Mouse (Mus musculus) hindbrain, embryonic 12.5 days (tissue): ENCODE measurements at regions not wholly inside any gene's neighbourhood (a gene's known extent, or its start where the extent isn't known, plus 50 kb on each side); places are given as distances from the start of the nearest gene placed in this dataset.

Source experiments
- ATAC-seq: fragments of 200-750 bp; cut with Nextera tagmentation; 2 replicates; pipeline ENCODE4 v1.8.0; 2017; ENCODE audit warnings: moderate TSS enrichment; ENCODE audit not compliant: low FRiP score
- H3K27ac ChIP-seq: fragments of 300-500 bp; sonication (generic); 2 replicates; pipeline ENCODE4 v1.5.1; 2016; ENCODE audit warnings: mild to moderate bottlenecking
- H3K27me3 ChIP-seq: fragments of 300-500 bp; sonication (generic); 2 replicates; pipeline ENCODE4 v1.6.1; 2016; ENCODE audit warnings: mild to moderate bottlenecking
- H3K36me3 ChIP-seq: fragments of 300-500 bp; sonication (generic); 2 replicates; pipeline ENCODE4 v1.6.1; 2016; ENCODE audit warnings: mild to moderate bottlenecking
- H3K4me1 ChIP-seq: fragments of 300-500 bp; sonication (generic); 2 replicates; pipeline ENCODE4 v1.6.1; 2016
- H3K4me2 ChIP-seq: fragments of 300-500 bp; sonication (generic); replicated peaks from 2 replicates; pipeline ENCODE4 v1.6.1; 2016; ENCODE audit warnings: mild to moderate bottlenecking
- H3K4me3 ChIP-seq: fragments of 300-500 bp; sonication (generic); 2 replicates; pipeline ENCODE4 v1.5.1; 2016; ENCODE audit warnings: mild to moderate bottlenecking
- H3K9ac ChIP-seq: fragments of 300-500 bp; sonication (generic); 2 replicates; pipeline ENCODE4 v1.6.1; 2016; ENCODE audit warnings: mild to moderate bottlenecking, moderate library complexity
- H3K9me3 ChIP-seq: fragments of 300-500 bp; sonication (generic); replicated peaks from 2 replicates; pipeline ENCODE4 v1.6.1; 2016; ENCODE audit warnings: mild to moderate bottlenecking
- WGBS: fragments of 180-500 bp; shearing (Covaris S2); methylation state at CpG from one replicate; pipeline ENCODE4 v1.1.7; 2016; 5-methylcytosine and 5-hydroxymethylcytosine counted together

- no peaks in the 10 kb centered on the region for H3K27me3 ChIP-seq
- no peak for ATAC-seq
- H3K4me1 ChIP-seq: no peaks in the 10 kb centered on the region
- no peak overlapping the region for H3K4me2 ChIP-seq
- H3K36me3 ChIP-seq: no peaks in the 10 kb centered on the region
- no peaks in the 10 kb centered on the region for H3K9me3 ChIP-seq
- H3K4me3 ChIP-seq: no peak overlapping the region
- H3K27ac ChIP-seq: no peak overlapping the region
- H3K9ac ChIP-seq: no peak overlapping the region
These were observed 354.2 kb downstream of the Basp1 start for GRCm38 (mm10) chr15:25059347-25059746.

GRCm38 (mm10) chr15:25047875-25048274 lies 365.7 kb downstream of the Basp1 start:
- 36% methylated on average over 1 of the region's 1 CpGs for WGBS
- H3K4me1 ChIP-seq: no peaks in the 10 kb centered on the region
- ATAC-seq: no peak

GRCm38 (mm10) chr15:25046514-25047138 lies 366.9 kb downstream of the Basp1 start:
- Histone ChIP-seq H3K9me3 (0 out of 2 replicates have a peak, but pooled peaks cover 4% of the 10 kb centered on the region), H3K4me3 (no peak overlapping the region), H3K4me2 (no peak overlapping the region), H3K9ac (no peak overlapping the region), H3K4me1 (no peaks in the 10 kb centered on the region), H3K27ac (no peak overlapping the region), H3K27me3 (no peaks in the 10 kb centered on the region), H3K36me3 (no peaks in the 10 kb centered on the region)
- no peak; the same call in 1 of the 2 replicates for ATAC-seq
- 33% methylated on average over 5 of the region's 5 CpGs for WGBS

More at GRCm38 (mm10) chr15:25047875-25048274, 365.7 kb downstream of the Basp1 start:
- Histone ChIP-seq H3K36me3 (no peaks in the 10 kb centered on the region), H3K4me3 (no peak overlapping the region), H3K9ac (no peak overlapping the region), H3K9me3 (0 out of 2 replicates have a peak, but pooled peaks cover 4% of the 10 kb centered on the region), H3K27ac (no peak overlapping the region), H3K4me2 (no peak overlapping the region), H3K27me3 (no peaks in the 10 kb centered on the region)

- Histone ChIP-seq H3K27ac (no peak overlapping the region), H3K9ac (no peak overlapping the region), H3K9me3 (no peaks in the 10 kb centered on the region), H3K4me2 (no peak overlapping the region), H3K4me3 (no peak overlapping the region), H3K4me1 (no peaks in the 10 kb centered on the region), H3K27me3 (no peaks in the 10 kb centered on the region), H3K36me3 (no peaks in the 10 kb centered on the region)
- 92% methylated on average over 3 of the region's 3 CpGs for WGBS
- no peak for ATAC-seq
These were observed 377.3 kb downstream of the Basp1 start for GRCm38 (mm10) chr15:25036231-25036630.

GRCm38 (mm10) chr15:25027865-25028264 lies 385.7 kb downstream of the Basp1 start:
- Histone ChIP-seq H3K4me3 (no peak overlapping the region), H3K27me3 (no peaks in the 10 kb centered on the region), H3K4me1 (peaks cover 13% of the 10 kb centered on the region), H3K27ac (peak overlapping the region; percentile 62), H3K36me3 (no peaks in the 10 kb centered on the region), H3K9me3 (no peaks in the 10 kb centered on the region), H3K9ac (no peak overlapping the region), H3K4me2 (0 out of 2 replicates have a peak overlapping the region, but pooled peaks have one; percentile 49)
- 54% methylated on average over 8 of the region's 8 CpGs for WGBS
- ATAC-seq: peak; percentile 59; the same call in 1 of the 2 replicates

- no peaks in the 10 kb centered on the region for H3K36me3 ChIP-seq
- WGBS: 4% methylated on average over 15 of the region's 15 CpGs
- peak; percentile 87 for ATAC-seq
- H3K27me3 ChIP-seq: no peaks in the 10 kb centered on the region
- H3K4me3 ChIP-seq: peak overlapping the region; percentile 33
- H3K4me2 ChIP-seq: peak overlapping the region; percentile 49
- H3K27ac ChIP-seq: peak overlapping the region; percentile 88
- H3K4me1 ChIP-seq: peaks cover 13% of the 10 kb centered on the region
- no peaks in the 10 kb centered on the region for H3K9me3 ChIP-seq
- H3K9ac ChIP-seq: peak overlapping the region; percentile 49
These were observed 386.6 kb downstream of the Basp1 start for GRCm38 (mm10) chr15:25026786-25027461.

GRCm38 (mm10) chr15:25026351-25026750 lies 387.2 kb downstream of the Basp1 start:
- Histone ChIP-seq H3K27me3 (no peaks in the 10 kb centered on the region), H3K36me3 (no peaks in the 10 kb centered on the region), H3K9ac (no peak overlapping the region), H3K27ac (peak overlapping the region; percentile 88), H3K9me3 (no peaks in the 10 kb centered on the region), H3K4me1 (peaks cover 13% of the 10 kb centered on the region), H3K4me2 (peak overlapping the region; percentile 49), H3K4me3 (0 out of 2 replicates have a peak overlapping the region, but pooled peaks have one; percentile 14)
- 26% methylated on average over 8 of the region's 8 CpGs for WGBS
- no peak; the same call in 1 of the 2 replicates for ATAC-seq

- no peak overlapping the region for H3K9ac ChIP-seq
- peak overlapping the region; percentile 79 for H3K27ac ChIP-seq
- no peak overlapping the region for H3K4me3 ChIP-seq
- ATAC-seq: no peak
- peaks cover 17% of the 10 kb centered on the region for H3K4me1 ChIP-seq
- no peaks in the 10 kb centered on the region for H3K27me3 ChIP-seq
- no peak overlapping the region for H3K4me2 ChIP-seq
- WGBS: 33% methylated on average over 3 of the region's 3 CpGs
- no peaks in the 10 kb centered on the region for H3K9me3 ChIP-seq
- no peaks in the 10 kb centered on the region for H3K36me3 ChIP-seq
These were observed 392.6 kb downstream of the Basp1 start for GRCm38 (mm10) chr15:25020916-25021315.

GRCm38 (mm10) chr15:25019352-25019941 lies 394.1 kb downstream of the Basp1 start:
- H3K4me2 ChIP-seq: peak overlapping the region; percentile 13; the same call in 1 of the 2 replicates
- no peaks in the 10 kb centered on the region for H3K9me3 ChIP-seq
- peak; percentile 90 for ATAC-seq
- no peaks in the 10 kb centered on the region for H3K36me3 ChIP-seq
- H3K4me1 ChIP-seq: peaks cover 17% of the 10 kb centered on the region
- WGBS: 73% methylated on average over 12 of the region's 12 CpGs
- peak overlapping the region; percentile 79 for H3K27ac ChIP-seq
- H3K4me3 ChIP-seq: no peak overlapping the region
- H3K9ac ChIP-seq: no peak overlapping the region
- H3K27me3 ChIP-seq: no peaks in the 10 kb centered on the region

- Histone ChIP-seq H3K36me3 (no peaks in the 10 kb centered on the region), H3K4me1 (peaks cover 17% of the 10 kb centered on the region), H3K4me3 (no peak overlapping the region), H3K27me3 (no peaks in the 10 kb centered on the region), H3K4me2 (peak overlapping the region; percentile 13; the same call in 1 of the 2 replicates), H3K9ac (no peak overlapping the region), H3K27ac (peak overlapping the region; percentile 73), H3K9me3 (no peaks in the 10 kb centered on the region)
- WGBS: 80% methylated on average over 3 of the region's 3 CpGs
- no peak for ATAC-seq
These were observed 394.6 kb downstream of the Basp1 start for GRCm38 (mm10) chr15:25018937-25019336.

GRCm38 (mm10) chr15:25007720-25008119 lies 405.8 kb downstream of the Basp1 start:
- no peak overlapping the region for H3K9ac ChIP-seq
- no peaks in the 10 kb centered on the region for H3K9me3 ChIP-seq
- WGBS: 92% methylated on average over 2 of the region's 2 CpGs
- H3K27ac ChIP-seq: no peak overlapping the region
- no peak overlapping the region for H3K4me3 ChIP-seq
- H3K27me3 ChIP-seq: no peaks in the 10 kb centered on the region
- no peaks in the 10 kb centered on the region for H3K4me1 ChIP-seq
- H3K4me2 ChIP-seq: no peak overlapping the region
- no peaks in the 10 kb centered on the region for H3K36me3 ChIP-seq
- no peak for ATAC-seq

GRCm38 (mm10) chr15:25000171-25000570 lies 413.4 kb downstream of the Basp1 start:
- H3K27ac ChIP-seq: no peak overlapping the region
- H3K36me3 ChIP-seq: no peaks in the 10 kb centered on the region
- WGBS: 76% methylated on average over 3 of the region's 3 CpGs
- no peak for ATAC-seq
- H3K4me3 ChIP-seq: no peak overlapping the region
- H3K27me3 ChIP-seq: no peaks in the 10 kb centered on the region
- no peaks in the 10 kb centered on the region for H3K9me3 ChIP-seq
- H3K4me1 ChIP-seq: no peaks in the 10 kb centered on the region
- no peak overlapping the region for H3K9ac ChIP-seq
- no peak overlapping the region for H3K4me2 ChIP-seq
